In genomic region chr11:120215726-120216241, GRCm38 (mm10) we compare ENCODE assay signal across 8 mouse cellular contexts. TPM values are rescaled to one million over a fixed set of nuclear protein-coding genes. Genes with fewer than 3 reads are reported as not detected.
DNase-seq lines count a peak whose midpoint lies in the region; ATAC-seq and TF ChIP-seq lines count a peak whose summit lies in the region.

No protein-coding gene starts in this region.

- H3K27ac ChIP-seq in forebrain, embryonic 13.5 days, result peak overlapping the region; percentile 90
- no peak overlapping the region for H3K27ac ChIP-seq in forebrain, embryonic 14.5 days (ENCODE audit: low read depth, low read length)
- H3K27ac ChIP-seq in embryonic facial prominence, embryonic 10.5 days (replicated peaks), result peak overlapping the region; percentile 91
- H3K27ac ChIP-seq in kidney, postnatal 0 days, result peak overlapping the region; percentile 87
- H3K27ac ChIP-seq in midbrain, embryonic 13.5 days, result peak overlapping the region; percentile 96

- ATAC-seq in forebrain, embryonic 13.5 days, result no peak
- no peak for ATAC-seq in forebrain, embryonic 14.5 days
- 0 out of 2 replicates have a peak, but pooled peaks have one; percentile 12 for ATAC-seq in kidney, postnatal 0 days (replicated peaks; ENCODE audit: low FRiP score, low read depth)
- peak; percentile 31; the same call in 1 of the 2 replicates for ATAC-seq in midbrain, embryonic 13.5 days

- peaks cover 11% of the 10 kb centered on the region; the same call in 1 of the 2 replicates for H3K9me3 ChIP-seq in forebrain, embryonic 13.5 days (replicated peaks)
- H3K9me3 ChIP-seq in forebrain, embryonic 14.5 days (replicated peaks; ENCODE audit: control insufficient read depth, low read length), result no peaks in the 10 kb centered on the region; the same call in 1 of the 2 replicates
- 0 out of 2 replicates have a peak, but pooled peaks cover 8% of the 10 kb centered on the region for H3K9me3 ChIP-seq in embryonic facial prominence, embryonic 10.5 days
- no peaks in the 10 kb centered on the region for H3K9me3 ChIP-seq in kidney, postnatal 0 days (replicated peaks; ENCODE audit: low read length)
- H3K9me3 ChIP-seq in midbrain, embryonic 13.5 days, result no peaks in the 10 kb centered on the region; the same call in 1 of the 2 replicates

- H3K4me1 ChIP-seq in forebrain, embryonic 13.5 days, result peaks cover 33% of the 10 kb centered on the region
- H3K4me1 ChIP-seq in forebrain, embryonic 14.5 days (ENCODE audit: control insufficient read depth, insufficient read depth, low read length), result peaks cover 19% of the 10 kb centered on the region
- H3K4me1 ChIP-seq in embryonic facial prominence, embryonic 10.5 days, result peaks cover 57% of the 10 kb centered on the region
- H3K4me1 ChIP-seq in kidney, postnatal 0 days (replicated peaks; ENCODE audit: insufficient read depth, low read length), result peaks cover 31% of the 10 kb centered on the region
- peaks cover 38% of the 10 kb centered on the region for H3K4me1 ChIP-seq in midbrain, embryonic 13.5 days (replicated peaks)

- 52% methylated on average over 10 of the region's 10 CpGs for WGBS in forebrain, embryonic 13.5 days
- 60% methylated on average over 10 of the region's 10 CpGs for WGBS in forebrain, embryonic 14.5 days
- 48% methylated on average over 10 of the region's 10 CpGs for WGBS in embryonic facial prominence, embryonic 10.5 days
- WGBS in kidney, postnatal 0 days, result 40% methylated on average over 10 of the region's 10 CpGs
- WGBS in midbrain, embryonic 13.5 days, result 55% methylated on average over 10 of the region's 10 CpGs

- H3K4me3 ChIP-seq in forebrain, embryonic 13.5 days, result no peak overlapping the region
- no peak overlapping the region for H3K4me3 ChIP-seq in forebrain, embryonic 14.5 days (ENCODE audit: low read depth, low read length)
- peak overlapping the region; percentile 39 for H3K4me3 ChIP-seq in embryonic facial prominence, embryonic 10.5 days
- H3K4me3 ChIP-seq in kidney, postnatal 0 days (replicated peaks; ENCODE audit: low read depth, low read length), result no peak overlapping the region
- no peak overlapping the region for H3K4me3 ChIP-seq in midbrain, embryonic 13.5 days (replicated peaks)

- DNase-seq in forebrain, embryonic 14.5 days (ENCODE audit: low spot score), result no peak
- peak; percentile 55 for DNase-seq in embryonic facial prominence, embryonic 10.5 days (ENCODE audit: low spot score)
- DNase-seq in kidney, postnatal 0 days (ENCODE audit: low spot score), result peak; percentile 57
- DNase-seq in left cerebral cortex, adult 18-20 months (ENCODE audit: low spot score in 2 of 2), result no peak
- no peak for DNase-seq in layer of hippocampus, adult 11-12 months (ENCODE audit: low spot score)
- no peak for DNase-seq in urinary bladder, postnatal 25 days (ENCODE audit: low spot score)

- no peaks in the 10 kb centered on the region for H3K27me3 ChIP-seq in forebrain, embryonic 13.5 days
- H3K27me3 ChIP-seq in forebrain, embryonic 14.5 days (replicated peaks; ENCODE audit: control insufficient read depth, insufficient read depth, low read length), result no peaks in the 10 kb centered on the region
- H3K27me3 ChIP-seq in embryonic facial prominence, embryonic 10.5 days (replicated peaks; ENCODE audit: low read depth, poor library complexity, severe bottlenecking), result no peaks in the 10 kb centered on the region
- no peaks in the 10 kb centered on the region for H3K27me3 ChIP-seq in kidney, postnatal 0 days (ENCODE audit: insufficient read depth, low read length)
- no peaks in the 10 kb centered on the region for H3K27me3 ChIP-seq in midbrain, embryonic 13.5 days

- H3K4me2 ChIP-seq in forebrain, embryonic 13.5 days, result no peak overlapping the region; the same call in 1 of the 2 replicates
- no peak overlapping the region for H3K4me2 ChIP-seq in forebrain, embryonic 14.5 days (ENCODE audit: low read length)
- no peak overlapping the region for H3K4me2 ChIP-seq in kidney, postnatal 0 days (ENCODE audit: low read length)
- H3K4me2 ChIP-seq in midbrain, embryonic 13.5 days (replicated peaks), result no peak overlapping the region

- H3K36me3 ChIP-seq in forebrain, embryonic 13.5 days (ENCODE audit: poor library complexity, severe bottlenecking), result 0 out of 2 replicates have a peak, but pooled peaks cover 3% of the 10 kb centered on the region
- H3K36me3 ChIP-seq in forebrain, embryonic 14.5 days (ENCODE audit: control insufficient read depth, insufficient read depth, low read length), result no peaks in the 10 kb centered on the region
- H3K36me3 ChIP-seq in embryonic facial prominence, embryonic 10.5 days (replicated peaks), result peaks cover 12% of the 10 kb centered on the region; the same call in 1 of the 2 replicates
- H3K36me3 ChIP-seq in kidney, postnatal 0 days (ENCODE audit: insufficient read depth, low read length), result no peaks in the 10 kb centered on the region
- no peaks in the 10 kb centered on the region for H3K36me3 ChIP-seq in midbrain, embryonic 13.5 days

- no peak overlapping the region for H3K9ac ChIP-seq in forebrain, embryonic 13.5 days
- H3K9ac ChIP-seq in forebrain, embryonic 14.5 days (ENCODE audit: low read length), result no peak overlapping the region
- H3K9ac ChIP-seq in kidney, postnatal 0 days (ENCODE audit: low read depth, low read length), result no peak overlapping the region
- peak overlapping the region; percentile 53; the same call in 1 of the 2 replicates for H3K9ac ChIP-seq in midbrain, embryonic 13.5 days (replicated peaks)

- no peak for TF ChIP-seq CTCF in kidney, postnatal 0 days (IDR thresholded peaks at IDR 0.05; ENCODE audit: low read depth)

RNA-seq across cellular contexts. Expression of gene Bahcc1, which starts 17.0 kb away (rescaled TPM):
- 17.2 TPM in 2 replicates for polyA plus RNA-seq in forebrain, embryonic 13.5 days (2015; fragmentation: Nextera tagmentation; extraction: Ambion mirVana)
- 12.6 and 14.5 TPM in 2 replicates for polyA plus RNA-seq in forebrain, embryonic 14.5 days (2014; fragmentation: Nextera tagmentation; extraction: Ambion mirVana)
- 18.0 and 18.4 TPM in 2 replicates for polyA plus RNA-seq in embryonic facial prominence, embryonic 10.5 days (2016; fragmentation: Nextera tagmentation; extraction: Ambion mirVana)
- 8.2 and 8.6 TPM in 2 replicates for polyA plus RNA-seq in kidney, postnatal 0 days (2015; fragmentation: Nextera tagmentation; extraction: Ambion mirVana)
- 17.4 and 19.5 TPM in 2 replicates for polyA plus RNA-seq in midbrain, embryonic 13.5 days (2015; fragmentation: Nextera tagmentation; extraction: Ambion mirVana)
- 10 to 100 TPM; 18.8 to 19.0 TPM for total RNA-seq in left cerebral cortex, adult 18-20 months (2021)

Comparison
In these comparisons a context has a peak if more than half of its experiments do, and no peak if none do; other contexts are left out.
1. ATAC-seq: peak in kidney, postnatal 0 days (single experiment) and midbrain, embryonic 13.5 days (single experiment); none in forebrain, embryonic 13.5 days (single experiment) and forebrain, embryonic 14.5 days (single experiment).
2. DNase-seq: peak in embryonic facial prominence, embryonic 10.5 days (single experiment) and kidney, postnatal 0 days (single experiment); none in forebrain, embryonic 14.5 days (single experiment), left cerebral cortex, adult 18-20 months (0 of 2), layer of hippocampus, adult 11-12 months (single experiment) and urinary bladder, postnatal 25 days (single experiment).